Mouse (Mus musculus) 3T3-L1 (cell line): ENCODE data around the gene Sppl2c.

Experiments used
- DNase-seq: peaks from one replicate; pipeline ENCODE4 v3.0.0-alpha.2; 2015; ENCODE audit warnings: low read depth, low spot score

Sppl2c gene

GRCm38 (mm10) chr11:104237958-104238747 lies 52.0 kb downstream of the Sppl2c start:
- no peak for DNase-seq
